Mouse (Mus musculus) stomach, embryonic 15.5 days (tissue): ENCODE data around the gene Hsf5. TPM values are rescaled to one million over a fixed set of nuclear protein-coding genes. Genes with fewer than 3 reads are reported as not detected.

Experiments
- ATAC-seq: fragments of 200-750 bp; cut with Nextera tagmentation; 2 replicates; pipeline ENCODE4 v1.8.0; 2017; ENCODE audit warnings: low read depth, moderate number of reproducible peaks, moderate TSS enrichment; ENCODE audit not compliant: insufficient read depth, low FRiP score
- H3K27ac ChIP-seq: fragments of 300-500 bp; sonication (generic); 2 replicates; pipeline ENCODE4 v1.5.1; 2015; ENCODE audit warnings: mild to moderate bottlenecking, inconsistent platforms
- H3K27me3 ChIP-seq: fragments of 300-500 bp; sonication (generic); replicated peaks from 2 replicates; pipeline ENCODE4 v1.6.1; 2015; ENCODE audit warnings: inconsistent platforms
- H3K36me3 ChIP-seq: fragments of 300-500 bp; sonication (generic); 2 replicates; pipeline ENCODE4 v1.6.1; 2015; ENCODE audit warnings: inconsistent platforms
- H3K4me1 ChIP-seq: fragments of 300-500 bp; sonication (generic); 2 replicates; pipeline ENCODE4 v1.6.1; 2015; ENCODE audit warnings: inconsistent platforms
- H3K4me2 ChIP-seq: fragments of 300-500 bp; sonication (generic); 2 replicates; pipeline ENCODE4 v1.6.1; 2015; ENCODE audit warnings: mild to moderate bottlenecking, inconsistent platforms
- H3K4me3 ChIP-seq: fragments of 300-500 bp; sonication (generic); replicated peaks from 2 replicates; pipeline ENCODE4 v1.5.1; 2015; ENCODE audit warnings: inconsistent platforms
- H3K9ac ChIP-seq: fragments of 300-500 bp; sonication (generic); 2 replicates; pipeline ENCODE4 v1.6.1; 2015; ENCODE audit warnings: inconsistent platforms
- H3K9me3 ChIP-seq: fragments of 300-500 bp; sonication (generic); 2 replicates; pipeline ENCODE4 v1.6.1; 2016; ENCODE audit warnings: inconsistent platforms
- WGBS: fragments of 180-500 bp; shearing (Covaris S2); methylation state at CpG from one replicate; pipeline ENCODE4 v1.1.7; 2015; 5-methylcytosine and 5-hydroxymethylcytosine counted together
- polyA plus RNA-seq: library from polyadenylated mRNA; unstranded; fragments of >200 nt; fragmentation: Nextera tagmentation; extraction: Ambion mirVana; gene quantifications from 2 replicates; pipeline ENCODE4 v1.2.1, GENCODE M21; 2015

The Hsf5 gene
- polyA plus RNA-seq, 1 experiment from 2014 or later = 0.26 TPM

DNA sequence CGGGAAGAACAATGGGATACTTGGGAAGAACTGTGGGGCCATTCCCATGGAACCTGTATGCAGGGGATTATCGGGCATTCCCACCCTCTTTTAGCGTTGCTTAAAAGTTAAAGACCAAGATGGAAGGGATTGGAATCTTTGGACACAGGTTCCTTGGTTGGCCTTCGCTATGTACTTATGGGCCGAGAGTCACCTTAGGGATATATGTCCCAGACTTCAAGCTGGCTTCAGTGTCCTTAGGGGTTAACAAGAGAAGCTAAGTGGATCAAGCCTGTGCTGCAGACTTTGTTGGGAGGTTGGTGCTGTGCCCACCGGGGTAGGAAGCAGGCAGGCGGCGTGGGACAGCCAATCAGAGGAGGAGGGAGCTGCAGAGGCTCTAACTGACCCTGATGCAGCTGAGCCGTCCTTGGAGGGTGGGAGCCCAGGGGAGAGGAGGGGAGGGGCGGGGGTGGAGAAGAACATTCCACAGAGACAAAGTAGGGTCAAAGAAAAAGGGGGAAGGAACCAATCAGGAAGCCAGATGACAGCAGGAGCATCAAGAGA is 36.4 kb upstream of the Hsf5 start:
- Histone ChIP-seq H3K4me3 (no peak overlapping the region), H3K4me1 (peaks cover 10% of the 10 kb centered on the region), H3K27ac (no peak overlapping the region), H3K9ac (no peak overlapping the region), H3K9me3 (no peaks in the 10 kb centered on the region), H3K27me3 (no peaks in the 10 kb centered on the region; the same call in 1 of the 2 replicates), H3K36me3 (no peaks in the 10 kb centered on the region), H3K4me2 (no peak overlapping the region)
- no peak for ATAC-seq
- WGBS = 52% methylated on average over 9 of the region's 10 CpGs

DNA sequence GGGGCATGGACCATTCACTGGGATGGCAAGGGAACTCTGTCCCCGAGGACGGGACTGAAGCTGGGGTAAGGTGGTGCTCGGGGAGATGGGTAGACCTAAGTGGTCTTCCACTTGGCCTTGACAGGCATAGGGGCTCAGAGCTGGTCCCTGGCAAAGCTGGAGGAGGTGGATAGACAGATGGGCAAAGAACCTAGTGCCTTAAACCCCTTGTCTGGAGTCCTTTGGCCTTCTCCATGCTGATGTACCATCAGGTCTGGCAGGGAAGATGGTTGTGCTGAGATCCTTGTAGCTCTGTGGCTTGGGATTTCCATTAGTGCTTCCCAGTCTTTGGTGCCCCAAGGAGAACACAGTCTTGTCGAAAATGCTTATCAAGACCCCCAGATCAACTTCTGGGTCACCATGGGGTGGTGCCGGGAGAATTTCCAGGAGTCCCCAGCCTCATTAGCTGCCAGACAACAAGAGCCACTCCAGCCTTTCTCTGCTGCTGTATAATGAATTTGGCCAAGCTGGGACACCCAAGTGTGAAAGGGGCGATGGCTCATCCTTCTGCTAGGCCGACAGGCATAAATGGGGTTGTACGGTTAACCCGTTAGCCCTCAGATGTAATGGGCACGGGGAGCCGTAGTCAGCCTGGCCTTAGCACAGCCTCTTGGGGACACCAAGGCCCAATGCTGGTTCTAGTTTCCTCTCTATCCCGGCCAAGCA is 35.7 kb upstream of the Hsf5 start:
- no peaks in the 10 kb centered on the region for H3K36me3 ChIP-seq
- H3K4me1 ChIP-seq = peaks cover 10% of the 10 kb centered on the region

DNA sequence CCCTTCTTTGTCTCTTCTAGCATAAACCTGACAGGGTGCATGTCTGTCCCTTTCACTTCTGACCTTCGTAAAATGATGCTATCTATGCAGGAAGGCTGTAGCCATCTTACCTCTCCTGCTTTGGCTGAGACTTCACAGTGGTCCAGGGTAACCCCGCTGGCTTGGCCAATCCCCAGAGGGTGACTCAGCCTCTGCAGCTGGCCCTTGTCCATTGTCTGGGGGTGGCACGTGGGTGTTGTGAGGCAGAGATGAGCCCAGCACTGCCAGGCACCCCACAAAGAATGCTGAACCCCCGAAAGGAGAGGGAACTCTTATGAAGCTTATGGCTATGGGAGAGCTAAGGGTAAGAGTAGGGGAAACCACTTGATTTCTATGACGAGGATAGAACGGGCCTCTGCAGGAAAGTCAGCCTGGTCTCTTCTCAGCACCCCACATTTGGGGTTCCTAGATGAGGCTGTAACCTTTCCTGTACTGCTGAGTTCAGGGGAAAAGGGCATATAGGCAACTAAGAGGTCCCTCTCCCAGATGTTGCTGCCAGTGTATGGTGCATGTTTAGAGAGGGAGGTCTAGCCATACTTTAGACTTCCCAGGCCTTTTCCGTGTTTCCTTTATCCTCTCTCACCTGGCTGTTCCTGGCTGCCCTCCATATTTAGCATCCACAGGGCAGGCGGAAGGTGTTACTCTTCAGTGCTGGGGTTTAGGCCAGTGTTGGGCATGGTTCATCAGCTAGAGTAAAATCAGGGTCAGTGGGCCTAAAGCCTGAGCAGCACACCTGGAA is 34.8 kb upstream of the Hsf5 start:
- no peaks in the 10 kb centered on the region for H3K36me3 ChIP-seq
- no peak overlapping the region for H3K4me2 ChIP-seq
- no peak overlapping the region for H3K9ac ChIP-seq
- no peak overlapping the region for H3K27ac ChIP-seq
- H3K4me1 ChIP-seq = peaks cover 10% of the 10 kb centered on the region
- ATAC-seq = no peak
- 78% methylated on average over 8 of the region's 8 CpGs for WGBS
- no peaks in the 10 kb centered on the region for H3K9me3 ChIP-seq
- no peaks in the 10 kb centered on the region for H3K27me3 ChIP-seq
- H3K4me3 ChIP-seq = no peak overlapping the region

More for the DNA sequence above, 35.7 kb upstream of the Hsf5 start:
- no peaks in the 10 kb centered on the region for H3K27me3 ChIP-seq
- H3K4me2 ChIP-seq = no peak overlapping the region
- no peak overlapping the region for H3K4me3 ChIP-seq
- H3K27ac ChIP-seq = no peak overlapping the region
- 88% methylated on average over 12 of the region's 12 CpGs for WGBS
- no peak overlapping the region for H3K9ac ChIP-seq
- no peak for ATAC-seq
- H3K9me3 ChIP-seq = no peaks in the 10 kb centered on the region

DNA sequence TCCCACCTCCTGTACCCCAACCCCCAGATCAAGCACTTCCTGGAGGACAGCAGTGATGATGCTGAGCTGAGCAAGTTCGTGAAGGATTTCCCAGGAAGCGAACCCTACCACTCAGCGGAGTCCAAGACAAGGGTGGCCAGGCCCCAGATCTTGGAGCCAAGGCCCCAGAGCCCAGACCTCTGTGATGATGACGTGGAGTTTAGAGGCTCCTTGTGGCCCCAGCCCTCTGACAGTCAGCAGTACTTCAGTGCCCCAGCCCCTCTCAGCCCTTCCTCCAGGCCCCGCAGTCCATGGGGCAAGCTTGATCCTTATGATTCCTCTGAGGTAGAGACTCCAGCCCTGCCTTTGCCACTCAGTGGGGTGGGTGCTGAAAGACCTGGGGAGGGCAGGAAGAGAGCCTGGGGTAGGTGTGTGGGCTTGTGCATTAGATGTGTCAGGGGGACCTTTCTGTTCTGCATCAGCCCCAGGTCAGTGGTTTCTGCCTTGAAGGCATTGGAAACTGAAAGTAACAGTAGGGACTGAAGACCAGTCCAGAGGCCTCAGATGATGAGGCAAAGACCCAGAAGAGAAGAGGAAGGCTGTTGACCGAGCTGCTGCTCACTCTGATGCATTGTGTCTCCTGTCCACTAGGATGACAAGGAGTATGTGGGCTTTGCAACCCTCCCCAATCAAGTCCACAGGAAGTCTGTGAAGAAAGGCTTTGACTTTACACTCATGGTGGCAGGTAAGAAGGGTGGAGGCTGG is 33.5 kb upstream of the Hsf5 start:
- Histone ChIP-seq H3K27ac (no peak overlapping the region), H3K4me2 (no peak overlapping the region), H3K9ac (no peak overlapping the region), H3K27me3 (no peaks in the 10 kb centered on the region), H3K4me1 (peaks cover 5% of the 10 kb centered on the region), H3K4me3 (no peak overlapping the region), H3K9me3 (no peaks in the 10 kb centered on the region), H3K36me3 (no peaks in the 10 kb centered on the region)
- 77% methylated on average over 6 of the region's 6 CpGs for WGBS
- ATAC-seq = no peak; the same call in 1 of the 2 replicates

DNA sequence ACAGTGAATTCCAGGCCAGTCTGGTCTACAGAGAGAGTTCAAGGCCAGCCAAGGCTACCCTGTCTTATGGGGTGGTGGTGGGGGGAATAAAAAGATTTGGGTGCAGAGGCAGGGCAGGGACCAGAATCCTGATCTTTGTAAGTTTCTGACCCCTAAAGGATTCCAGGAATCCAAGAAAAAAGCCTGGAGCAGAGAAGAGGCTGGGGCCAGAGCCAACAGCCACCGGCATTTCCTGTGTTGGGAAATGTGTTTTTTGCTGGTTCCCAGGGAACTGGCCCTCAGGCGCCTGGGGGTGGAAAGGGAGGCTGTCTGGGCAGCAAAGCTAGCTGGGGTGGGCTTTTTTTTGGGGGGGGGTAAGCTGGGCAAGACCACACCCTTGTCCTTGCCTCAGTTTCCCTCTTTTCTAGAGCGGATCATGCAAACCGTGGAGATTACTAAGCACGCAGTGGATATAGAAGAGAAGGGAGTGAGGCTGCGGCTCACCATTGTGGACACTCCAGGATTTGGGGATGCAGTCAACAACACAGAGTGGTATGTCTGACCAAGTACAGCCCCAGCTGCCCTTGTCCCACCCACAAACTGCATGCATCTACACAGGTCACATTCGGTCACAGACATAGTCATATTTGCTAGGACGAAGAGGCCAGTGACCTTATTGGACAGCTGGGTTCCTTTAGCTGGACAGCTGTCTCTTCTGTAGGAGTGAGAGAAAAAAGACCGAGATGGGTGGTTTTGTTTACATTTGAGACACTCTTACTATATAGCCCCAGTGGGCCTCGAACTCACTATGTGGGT is 32.1 kb upstream of the Hsf5 start:
- Histone ChIP-seq H3K9me3 (no peaks in the 10 kb centered on the region), H3K4me3 (no peak overlapping the region), H3K4me2 (no peak overlapping the region), H3K4me1 (peaks cover 10% of the 10 kb centered on the region; the same call in 1 of the 2 replicates), H3K36me3 (no peaks in the 10 kb centered on the region), H3K27me3 (no peaks in the 10 kb centered on the region), H3K9ac (no peak overlapping the region), H3K27ac (peak overlapping the region; percentile 48)
- no peak for ATAC-seq
- WGBS = 69% methylated on average over 10 of the region's 10 CpGs

DNA sequence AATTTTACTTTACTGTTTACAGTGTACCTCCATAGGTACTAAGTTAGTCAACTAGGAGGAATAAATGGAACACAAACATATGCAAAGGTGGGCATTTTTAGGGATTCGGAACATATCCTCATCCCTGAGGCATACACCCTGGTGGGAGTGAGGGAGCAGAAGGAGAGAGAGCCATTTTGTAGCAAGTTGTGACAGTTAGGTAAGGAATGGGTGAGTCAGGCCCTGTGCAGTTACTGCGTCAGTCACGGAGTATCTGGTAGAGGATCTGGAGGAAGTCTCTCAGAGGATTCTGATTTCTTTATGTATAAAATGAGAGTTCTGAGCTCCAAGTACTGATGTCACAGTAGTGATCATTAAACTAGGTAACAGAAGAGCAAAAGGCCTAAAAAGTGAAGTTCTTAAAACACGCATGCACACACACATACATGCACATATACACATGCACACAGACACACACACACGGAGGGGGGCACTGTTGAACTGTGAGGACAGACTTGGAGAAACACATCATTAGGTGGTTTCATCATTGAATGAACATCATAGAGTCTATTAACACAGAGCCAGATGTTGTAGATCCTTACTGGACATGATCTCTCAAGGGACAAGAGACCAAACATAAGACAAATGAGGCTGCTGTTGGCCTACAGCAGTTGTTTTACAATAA is 29.6 kb upstream of the Hsf5 start:
- no peak overlapping the region for H3K4me3 ChIP-seq
- no peak overlapping the region for H3K4me2 ChIP-seq
- no peaks in the 10 kb centered on the region for H3K36me3 ChIP-seq
- no peak for ATAC-seq
- no peaks in the 10 kb centered on the region for H3K9me3 ChIP-seq
- no peak overlapping the region for H3K27ac ChIP-seq
- 89% methylated on average over 5 of the region's 5 CpGs for WGBS
- no peaks in the 10 kb centered on the region for H3K27me3 ChIP-seq
- peaks cover 18% of the 10 kb centered on the region for H3K4me1 ChIP-seq
- H3K9ac ChIP-seq = no peak overlapping the region

DNA sequence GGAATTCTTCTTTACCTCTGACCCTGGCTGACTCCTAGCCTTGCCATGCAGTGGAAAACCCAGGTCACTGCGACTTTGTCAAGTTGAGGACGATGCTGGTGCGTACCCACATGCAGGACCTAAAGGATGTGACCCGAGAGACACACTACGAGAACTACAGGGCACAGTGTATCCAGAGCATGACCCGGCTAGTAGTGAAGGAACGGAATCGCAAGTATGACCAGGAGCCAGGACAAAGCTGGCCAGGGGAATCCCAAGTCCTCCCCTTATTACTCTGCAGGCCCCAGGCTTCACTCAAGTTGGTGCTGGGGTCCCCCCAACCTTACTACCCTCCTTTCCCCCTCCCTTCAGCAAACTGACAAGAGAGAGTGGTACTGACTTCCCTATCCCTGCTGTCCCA is 27.4 kb upstream of the Hsf5 start:
- no peak overlapping the region for H3K9ac ChIP-seq
- H3K4me1 ChIP-seq = peaks cover 39% of the 10 kb centered on the region
- H3K4me2 ChIP-seq = 0 out of 2 replicates have a peak overlapping the region, but pooled peaks have one; percentile 53

DNA sequence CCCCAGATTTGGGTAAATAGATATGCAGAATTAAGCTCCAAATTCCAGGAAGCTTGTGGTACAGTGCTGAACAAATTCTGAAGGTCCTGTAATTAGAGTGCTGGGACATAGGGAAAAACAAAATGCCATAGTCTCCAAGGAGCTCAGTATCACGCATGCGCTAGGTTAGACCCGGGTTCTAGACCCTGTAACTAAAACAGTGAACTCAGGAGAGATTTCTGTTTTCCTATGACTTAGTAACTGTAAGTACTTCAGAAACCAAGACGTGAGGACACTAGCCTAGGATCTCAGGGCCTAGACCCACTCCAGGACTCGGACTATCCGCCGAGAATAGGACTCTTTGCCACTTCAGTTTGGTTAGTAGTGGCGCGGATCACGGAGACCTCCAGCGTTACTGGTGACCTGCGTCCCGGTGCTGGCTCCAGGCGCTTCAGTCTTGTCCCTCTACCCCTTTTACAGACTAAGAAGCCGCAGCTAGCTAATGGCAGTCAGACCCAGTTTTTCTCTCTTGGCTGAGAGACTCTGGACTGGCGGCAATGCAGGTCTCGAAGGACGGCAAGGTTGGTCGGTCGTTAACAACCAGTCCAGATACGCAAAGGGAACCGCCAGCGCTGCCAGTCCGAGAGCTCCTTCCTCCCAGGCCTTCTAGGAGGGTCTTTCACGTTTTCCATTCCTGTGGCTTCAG is 26.0 kb upstream of the Hsf5 start:
- H3K4me1 ChIP-seq = peaks cover 48% of the 10 kb centered on the region
- peak overlapping the region; percentile 53 for H3K4me2 ChIP-seq
- H3K4me3 ChIP-seq = peak overlapping the region; percentile 76
- H3K9me3 ChIP-seq = no peaks in the 10 kb centered on the region
- no peak for ATAC-seq
- peak overlapping the region; percentile 87 for H3K9ac ChIP-seq
- H3K27me3 ChIP-seq = no peaks in the 10 kb centered on the region
- under 1% methylated on average over 25 of the region's 25 CpGs for WGBS
- H3K27ac ChIP-seq = peak overlapping the region; percentile 93
- no peaks in the 10 kb centered on the region for H3K36me3 ChIP-seq

More for the DNA sequence above, 27.4 kb upstream of the Hsf5 start:
- no peaks in the 10 kb centered on the region for H3K27me3 ChIP-seq
- no peak overlapping the region for H3K27ac ChIP-seq
- 89% methylated on average over 8 of the region's 8 CpGs for WGBS
- no peaks in the 10 kb centered on the region for H3K36me3 ChIP-seq
- ATAC-seq = no peak
- H3K4me3 ChIP-seq = no peak overlapping the region
- H3K9me3 ChIP-seq = no peaks in the 10 kb centered on the region

DNA sequence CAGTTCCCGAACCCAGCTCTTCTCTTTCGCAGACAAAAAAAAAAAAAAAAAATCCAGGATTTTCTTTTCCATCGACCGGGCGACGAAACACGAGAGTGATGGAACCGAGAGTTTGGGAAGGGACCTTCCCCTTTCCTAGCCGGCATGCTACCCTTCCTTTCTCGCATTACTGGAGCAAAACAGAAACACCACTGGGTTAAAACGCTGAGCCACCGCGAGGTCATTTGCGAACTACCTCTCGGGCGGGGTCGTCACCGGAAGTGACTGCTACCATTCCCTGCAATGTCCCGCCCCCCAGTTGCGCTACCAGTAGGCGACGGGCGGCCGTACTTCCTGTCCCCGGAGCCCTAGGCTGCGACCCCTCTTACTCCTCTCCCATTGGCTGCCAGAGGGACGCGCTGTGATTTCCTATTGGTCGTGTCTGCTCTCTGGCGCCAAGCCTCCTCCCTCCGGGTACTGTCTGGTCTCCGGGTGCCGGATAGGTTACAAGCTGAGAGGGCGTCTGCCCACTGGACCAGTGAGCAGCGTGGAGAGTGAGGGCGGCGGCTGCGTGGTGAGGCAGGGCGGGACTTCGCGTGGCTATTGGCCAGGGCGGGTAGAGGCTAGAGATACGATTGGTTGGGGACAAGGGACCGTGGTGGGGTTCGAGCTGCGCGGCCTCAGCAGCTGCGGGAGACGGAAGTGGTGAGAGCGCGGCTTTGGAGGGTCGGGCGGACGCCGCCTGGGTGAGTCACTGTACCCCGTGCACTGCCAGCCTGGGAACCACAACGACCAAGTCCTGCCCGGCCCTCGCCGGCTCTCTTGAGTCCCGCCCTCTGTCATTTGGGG is 25.2 kb upstream of the Hsf5 start, which contains the start of gene Mtmr4:
Gene Mtmr4 (plus strand): TSS at position 637 of the 828 bp plus-strand sequence.
- peak within 1 kb of the TSS; percentile 96 for H3K27ac ChIP-seq
- no peaks in the 10 kb centered on the region for H3K36me3 ChIP-seq
- H3K9me3 ChIP-seq = no peaks in the 10 kb centered on the region
- H3K9ac ChIP-seq = peak within 1 kb of the TSS; percentile 87
- no peaks in the 10 kb centered on the region for H3K27me3 ChIP-seq
- H3K4me2 ChIP-seq = peak within 1 kb of the TSS; percentile 85
- H3K4me1 ChIP-seq = peaks cover 56% of the 10 kb centered on the region
- ATAC-seq = peak; percentile 97
- under 1% methylated on average over 61 of the region's 61 CpGs for WGBS
- H3K4me3 ChIP-seq = peak within 1 kb of the TSS; percentile 76

DNA sequence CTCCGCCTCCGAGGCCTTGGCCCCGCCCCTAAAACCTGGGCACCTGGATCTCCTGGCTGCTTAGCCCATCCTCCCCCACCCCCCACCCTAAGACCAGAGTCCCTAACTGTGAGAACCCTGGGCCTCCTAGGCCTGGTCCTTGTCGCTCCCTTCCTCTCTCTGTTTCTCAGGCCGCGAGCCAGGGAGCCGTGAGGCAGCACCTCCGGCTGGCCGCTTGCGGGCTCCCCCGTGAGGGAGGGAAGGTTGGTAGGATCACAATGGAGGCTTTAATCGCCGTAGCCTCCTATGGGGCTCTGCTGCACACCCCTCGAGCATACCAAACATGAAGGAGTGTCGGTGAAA is 24.6 kb upstream of the Hsf5 start:
- Histone ChIP-seq H3K27ac (peak overlapping the region; percentile 96), H3K27me3 (no peaks in the 10 kb centered on the region), H3K4me1 (peaks cover 56% of the 10 kb centered on the region), H3K36me3 (peaks cover 3% of the 10 kb centered on the region), H3K4me3 (peak overlapping the region; percentile 76), H3K9ac (peak overlapping the region; percentile 66), H3K4me2 (peak overlapping the region; percentile 85), H3K9me3 (no peaks in the 10 kb centered on the region)
- WGBS = 0% methylated on average over 15 of the region's 15 CpGs
- no peak for ATAC-seq
